In the genomic region with DNA sequence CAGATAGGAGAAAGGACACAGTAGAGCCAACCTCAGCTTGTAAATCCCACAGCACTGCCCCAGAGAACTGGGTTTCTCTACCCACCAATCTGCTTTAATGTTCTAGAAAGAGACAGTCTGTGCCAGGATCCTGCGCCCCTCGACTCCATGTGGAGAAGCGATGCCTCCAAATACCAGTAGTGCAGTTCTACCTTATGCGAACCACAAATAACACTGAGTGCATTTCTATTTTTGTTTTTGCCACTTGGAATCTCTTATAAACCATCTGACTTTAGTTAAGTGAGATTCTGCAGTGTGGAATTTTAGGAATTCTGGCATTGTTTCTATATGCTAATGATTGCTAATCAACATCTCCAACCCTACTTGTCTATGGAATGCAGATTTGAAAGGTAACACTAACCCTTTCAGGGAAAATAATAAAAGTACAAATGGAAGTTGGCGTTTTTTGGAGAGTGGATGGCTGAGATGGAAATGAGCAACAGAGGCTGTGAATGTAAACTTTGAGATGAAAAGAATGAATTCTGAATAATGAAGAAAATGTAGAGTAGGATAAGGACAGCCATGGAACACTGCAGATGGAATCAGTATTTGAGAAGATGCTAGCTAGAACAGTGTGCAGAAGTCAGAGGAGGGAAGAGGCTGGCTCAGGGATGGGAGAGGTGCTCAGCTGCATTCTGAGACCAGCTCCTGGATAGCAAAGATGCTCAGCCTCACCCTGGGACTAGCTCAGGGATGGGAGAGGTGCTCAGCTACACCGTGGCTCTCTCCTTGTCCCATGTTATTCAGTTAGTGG, we compare ENCODE assay signal across 18 mouse cellular contexts. TPM values are rescaled to one million over a fixed set of nuclear protein-coding genes. Genes with fewer than 3 reads are reported as not detected.
A peak's percentile ranks its signal among the peaks of the same experiment; 100 is the strongest.
DNase-seq lines count a peak whose midpoint lies in the region; ATAC-seq lines count a peak whose summit lies in the region.
"Had no signal": no experiment of that assay in that cellular context is flagged by ENCODE, and none has a peak within 500 bp of the region (broad histone marks: within the 10 kb centered on the region; RNA-seq: fewer than 3 reads in every experiment).

No protein-coding gene starts in this region.

- no peak for DNase-seq in frontal cortex, adult 2 months (ENCODE audit: extremely low spot score in 1 of 2, low spot score in 1 of 2)
- peak; percentile 37 to 44 for DNase-seq in right cerebral cortex, postnatal 10 days (ENCODE audit: low spot score in 2 of 2)
- no peak for DNase-seq in right cerebral cortex, postnatal 36 days (ENCODE audit: low spot score in 2 of 2)
- peak; percentile 24 for DNase-seq in brain, embryonic 18.5 days (ENCODE audit: low read depth, low spot score)
- DNase-seq in Muller cell, postnatal 12 days (ENCODE audit: inconsistent ontology term) = no peak
- DNase-seq: adrenal gland, postnatal 10 days; cerebellum, adult 2 months; cerebellum, postnatal 10 days; gastrocnemius, adult 2 months; gastrocnemius, postnatal 25 days had no signal

- ATAC-seq in frontal cortex, adult (ENCODE audit: low TSS enrichment) = peak; percentile 67
- ATAC-seq: intestine, embryonic 15.5 days had no signal

RNA-seq across cellular contexts. Expression of a gene that starts 45.3 kb away (rescaled TPM):
- polyA plus RNA-seq in frontal cortex, adult 2 months (2012; rRNA removed) = not detected in 2 replicates
- polyA plus RNA-seq: cerebellum, adult 2 months; embryonic facial prominence, embryonic 11.5 days; forebrain, embryonic 11.5 days; heart, embryonic 12.5 days; heart, embryonic 16.5 days; hindbrain, embryonic 10.5 days; hindbrain, embryonic 14.5 days; intestine, embryonic 15.5 days had no signal

Comparison
In these comparisons a context has a peak if more than half of its experiments do, and no peak if none do; other contexts are left out.
1. DNase-seq: peak in right cerebral cortex, postnatal 10 days (2 of 2) and brain, embryonic 18.5 days (single experiment); none in frontal cortex, adult 2 months (0 of 2), right cerebral cortex, postnatal 36 days (0 of 2) and Muller cell, postnatal 12 days (single experiment).